Mouse (Mus musculus) cortical plate, adult 2 months (tissue): ENCODE results near the gene Hhip.

Experiments used
- CTCF ChIP-seq: fragments of 200-500 bp; IDR thresholded peaks from 2 replicates; pipeline ENCODE4 v1.5.1; 2011; ENCODE audit warnings: mild to moderate bottlenecking, control low read depth, low read length; ENCODE audit not compliant: insufficient read depth; ENCODE audit errors: extremely low read depth
- POLR2A ChIP-seq: fragments of 200-500 bp; IDR thresholded peaks from 2 replicates; pipeline ENCODE4 v1.6.1; 2011; ENCODE audit warnings: mild to moderate bottlenecking, low read length, control low read depth; ENCODE audit not compliant: insufficient read depth; ENCODE audit errors: extremely low read depth

DNA sequence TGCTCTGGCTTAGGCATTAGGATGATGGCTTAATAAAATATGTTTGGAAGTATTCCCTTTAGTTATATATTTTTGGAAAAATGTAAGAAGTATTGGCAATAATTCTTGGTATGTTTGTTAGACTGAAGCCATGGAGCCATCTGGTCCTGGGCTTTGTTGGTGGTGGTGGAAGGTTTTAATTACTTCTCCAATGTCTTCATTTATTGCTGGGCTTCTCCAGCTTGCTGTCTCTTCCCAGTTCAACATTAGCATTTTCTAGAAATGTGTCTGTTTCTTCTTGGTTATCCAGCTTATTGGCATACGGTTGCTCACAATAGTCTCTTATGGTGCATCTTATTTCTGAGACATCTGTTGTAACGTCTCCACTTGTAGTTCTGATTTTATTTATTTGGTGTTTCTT is 29.2 kb upstream of the Hhip start:
- TF ChIP-seq POLR2A (no peak), CTCF (no peak)
